Mouse (Mus musculus) forelimb bud, embryonic 11.5 days (tissue): ENCODE results near the gene Prrc2c.
"Not testable (repeated sequence)": the region's sequence is repeated elsewhere in the genome, so short reads cannot be mapped to it uniquely, and the experiment has no call there.

Experiments used
- DNase-seq: peaks from one replicate; pipeline ENCODE4 v3.0.0-alpha.2; 2012; ENCODE audit warnings: low read depth, low spot score

Prrc2c gene

DNA sequence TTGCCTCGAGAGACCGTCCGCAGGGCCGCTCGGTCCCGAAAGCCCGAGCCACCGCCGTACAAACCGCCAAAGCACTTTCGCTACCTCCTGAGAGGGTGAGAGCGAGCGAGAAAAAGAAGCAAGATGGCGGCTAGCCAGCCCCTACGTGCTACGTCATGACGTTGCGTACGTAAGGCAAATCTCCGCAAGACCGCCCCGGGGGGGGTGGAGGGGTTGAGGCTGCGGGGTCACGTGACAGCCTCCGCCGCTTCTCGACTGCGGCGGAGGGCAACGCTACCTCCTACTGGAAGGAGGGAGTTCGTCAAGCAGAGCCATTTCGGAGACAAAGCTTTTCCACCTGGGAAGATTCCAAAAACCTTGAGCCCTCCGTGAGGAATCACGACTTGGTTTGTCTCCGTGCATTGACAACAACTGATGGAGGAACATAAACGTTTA is at the start of gene Prrc2c:
Gene Prrc2c, minus strand, starts transcription at position 156 of the 435 bp plus-strand sequence.
- peak; percentile 99 for DNase-seq

DNA sequence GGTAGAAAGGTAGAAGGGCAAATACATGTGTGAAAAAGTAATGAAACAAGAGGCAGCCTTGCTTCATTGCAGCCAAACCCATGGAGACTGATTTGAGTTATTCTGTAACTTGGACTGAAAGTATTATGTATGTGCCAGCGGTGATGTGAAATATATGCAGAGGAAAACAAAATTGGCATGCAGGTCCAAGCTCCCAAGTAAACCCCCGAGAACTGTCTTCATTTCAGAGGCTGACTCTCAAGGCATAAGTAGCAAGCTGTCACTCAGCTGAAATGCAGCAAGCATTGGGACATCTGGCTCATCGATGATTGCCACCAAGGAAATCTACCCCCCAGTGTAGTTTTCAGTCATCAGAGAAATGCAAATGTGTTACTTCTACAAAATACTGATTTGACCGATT is 44.9 kb upstream of the Prrc2c start:
- DNase-seq, result no peak

DNA sequence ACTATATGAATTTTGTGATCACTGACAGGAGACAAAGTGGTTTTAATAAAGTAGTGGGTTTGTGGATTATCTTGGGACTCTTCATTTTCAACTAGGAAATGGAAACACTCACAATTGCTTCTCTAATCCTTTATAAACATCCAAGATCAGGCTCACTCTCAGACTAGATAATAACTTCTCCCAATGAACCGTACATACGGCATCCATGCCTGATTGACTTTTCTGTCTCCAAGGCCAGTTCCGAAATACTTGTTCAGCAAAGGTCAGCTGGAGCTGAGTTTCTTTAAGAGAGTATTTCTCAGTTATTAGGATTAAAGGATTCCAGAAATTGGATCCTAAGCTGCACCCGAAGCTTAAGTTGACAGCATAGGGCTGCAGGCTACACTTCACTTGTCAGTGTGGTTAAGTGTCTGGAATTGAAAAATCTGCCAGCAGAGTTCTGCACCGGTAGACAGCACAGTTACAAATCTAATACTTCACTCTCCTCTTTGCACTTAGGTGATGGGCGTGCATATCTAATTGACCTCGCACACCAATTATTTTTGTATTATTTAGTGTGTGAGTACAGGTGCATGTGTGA is 43.4 kb upstream of the Prrc2c start:
- no peak for DNase-seq

DNA sequence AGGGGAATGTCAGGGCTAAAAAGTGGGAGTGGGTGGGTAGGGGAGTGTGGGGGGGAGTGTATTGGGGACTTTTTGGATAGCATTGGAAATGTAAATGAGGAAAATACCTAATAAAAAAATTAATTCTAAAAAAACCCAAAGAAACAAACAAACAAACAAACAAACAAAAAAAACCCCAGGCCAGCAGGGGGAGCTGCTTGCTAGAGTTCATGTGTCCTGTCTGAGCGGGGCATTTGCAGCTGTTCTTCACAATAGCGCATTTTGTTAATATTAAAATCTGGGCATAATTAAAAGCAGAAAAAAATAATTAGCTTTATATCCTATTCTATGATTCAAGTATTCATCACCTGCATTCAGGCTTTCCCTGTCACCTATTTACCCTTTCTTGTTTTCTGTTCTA is 40.7 kb upstream of the Prrc2c start:
- DNase-seq, result not testable (repeated sequence)

DNA sequence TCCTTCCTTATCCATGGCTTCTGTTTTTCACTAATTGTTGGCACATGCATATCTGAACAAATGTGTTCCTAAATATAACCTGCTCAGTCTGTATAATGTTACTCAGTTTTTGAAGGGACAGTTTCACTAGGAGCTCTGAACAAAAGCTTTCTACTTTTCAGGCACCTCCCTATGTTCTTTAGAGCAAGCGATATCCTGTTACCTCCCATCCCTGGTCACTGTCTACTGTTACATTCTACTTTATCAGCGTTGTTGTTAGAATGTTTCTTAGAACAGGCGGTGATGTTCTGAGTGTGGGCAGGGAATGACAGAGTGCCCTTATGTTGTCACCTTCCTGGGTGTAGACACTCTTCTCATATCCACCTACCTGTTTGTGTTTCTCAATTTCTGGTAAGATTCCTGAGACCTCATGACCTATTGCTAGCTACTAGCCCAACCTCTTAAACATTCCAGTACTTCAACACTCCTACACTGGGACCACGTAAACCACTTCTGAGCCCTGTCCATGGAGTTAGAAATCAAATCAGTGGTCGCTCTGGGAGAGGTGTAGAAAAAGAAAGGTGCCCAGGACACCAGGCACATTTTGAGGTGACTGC is 37.7 kb upstream of the Prrc2c start:
- DNase-seq, result no peak

DNA sequence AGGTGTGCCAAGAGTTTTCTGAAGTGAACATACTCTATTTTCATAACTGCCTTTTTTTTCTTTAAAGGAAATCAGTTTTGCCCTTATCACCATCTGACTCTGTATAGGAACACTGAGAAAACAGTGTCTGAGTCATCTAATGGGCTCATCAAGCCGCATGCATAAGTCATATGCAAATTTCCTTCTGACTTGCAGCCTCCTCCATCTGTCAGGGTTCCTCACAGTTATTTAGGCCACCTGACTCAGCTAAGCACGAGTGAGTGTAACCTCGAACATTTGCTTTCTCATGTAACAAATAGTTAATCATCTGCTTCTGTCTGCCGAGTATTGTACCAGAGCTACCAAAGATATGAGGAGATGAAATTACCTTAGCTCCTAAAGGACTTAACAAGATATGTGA is 33.3 kb upstream of the Prrc2c start:
- DNase-seq, result no peak

DNA sequence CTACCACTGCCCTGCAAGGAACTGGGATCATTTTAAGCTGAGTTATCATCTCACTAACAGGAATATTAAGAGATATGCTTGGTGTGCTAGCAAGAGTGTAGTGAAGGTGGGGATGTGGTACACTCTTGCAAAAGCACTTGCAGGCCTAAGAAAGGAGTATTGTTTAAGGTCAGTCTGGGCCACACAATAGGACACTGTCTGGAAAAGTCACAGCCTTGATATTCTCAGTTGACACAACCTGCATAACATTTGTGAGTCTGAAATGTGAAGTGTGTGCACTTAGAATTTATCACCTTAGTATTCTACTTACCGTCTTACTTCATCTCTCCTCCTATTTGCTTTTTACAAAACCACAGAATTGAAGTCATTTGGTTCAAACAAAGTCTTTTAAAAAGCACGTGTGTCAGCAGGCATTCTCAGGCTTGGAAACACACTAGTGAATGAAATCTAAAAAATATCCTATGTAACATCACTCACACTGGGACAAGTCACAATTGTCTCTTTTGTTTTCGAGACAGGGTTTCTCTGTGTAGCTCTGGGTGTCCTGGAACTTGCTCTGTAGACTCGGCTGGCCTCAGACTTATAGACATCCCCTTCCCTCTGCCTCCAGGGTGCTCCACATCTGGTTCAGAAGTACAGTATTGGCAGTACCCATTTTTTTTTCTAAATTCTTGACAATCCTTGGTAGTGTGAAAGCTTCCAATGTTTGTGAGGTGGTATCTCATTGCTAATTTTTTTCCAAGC is 31.4 kb upstream of the Prrc2c start:
- DNase-seq, result peak; percentile 13

DNA sequence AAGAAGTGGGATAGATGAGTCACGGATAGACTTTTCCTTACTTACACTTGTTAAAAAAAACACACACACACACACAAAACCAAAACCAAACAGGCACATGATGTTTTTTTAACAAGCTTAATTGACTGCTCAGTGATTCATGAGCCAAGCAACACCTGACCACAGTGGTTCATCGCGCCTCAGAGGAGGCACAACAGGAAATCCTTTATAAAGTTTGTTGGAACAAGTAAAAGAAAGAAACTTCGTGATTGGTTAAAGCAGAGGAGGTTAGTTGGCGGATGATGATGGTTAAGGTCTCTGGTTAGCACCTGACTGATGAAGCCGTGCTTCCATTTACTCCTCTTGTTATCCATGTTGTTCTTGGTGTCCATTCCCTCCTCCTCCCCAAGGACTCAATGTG is 11.7 kb upstream of the Prrc2c start:
- DNase-seq, result no peak

DNA sequence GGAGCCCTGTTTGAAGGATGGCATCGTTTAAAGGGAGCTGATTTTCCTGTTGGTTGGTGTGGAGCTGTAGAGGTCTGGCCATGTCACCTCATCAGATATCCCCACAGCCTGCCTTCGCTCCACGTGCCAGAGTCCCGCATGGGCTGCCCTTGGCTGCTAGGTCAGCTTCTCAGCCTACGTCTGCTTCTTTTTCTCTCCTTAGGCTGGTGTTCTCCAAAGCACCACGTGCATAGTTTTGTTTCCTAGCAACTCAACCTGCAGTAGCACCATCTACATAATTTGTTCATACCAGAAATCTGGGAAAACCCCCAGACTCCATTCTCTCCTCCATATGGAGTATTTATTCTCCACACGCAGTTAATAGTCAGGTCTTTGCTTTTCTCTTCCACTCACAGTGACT is 9.3 kb upstream of the Prrc2c start:
- no peak for DNase-seq

DNA sequence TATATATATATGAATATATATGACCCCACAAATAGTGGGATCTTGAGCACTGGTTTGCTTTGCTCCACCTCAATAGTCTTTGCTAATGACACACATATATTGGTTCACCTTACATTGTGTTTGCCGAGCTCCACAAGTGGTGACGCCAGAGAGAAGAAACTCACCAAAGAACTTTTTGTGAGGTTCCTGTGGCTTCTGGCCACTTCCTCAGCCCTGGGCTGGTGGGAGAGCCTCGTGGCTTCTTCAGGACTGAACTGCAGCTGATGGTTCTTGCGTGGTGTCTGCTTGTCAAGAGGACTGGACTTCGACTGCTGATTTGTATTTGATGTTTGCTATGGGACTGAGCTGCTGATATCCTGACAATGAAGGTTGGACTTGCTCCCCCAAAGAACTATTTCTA is 8.4 kb upstream of the Prrc2c start:
- DNase-seq, result no peak

DNA sequence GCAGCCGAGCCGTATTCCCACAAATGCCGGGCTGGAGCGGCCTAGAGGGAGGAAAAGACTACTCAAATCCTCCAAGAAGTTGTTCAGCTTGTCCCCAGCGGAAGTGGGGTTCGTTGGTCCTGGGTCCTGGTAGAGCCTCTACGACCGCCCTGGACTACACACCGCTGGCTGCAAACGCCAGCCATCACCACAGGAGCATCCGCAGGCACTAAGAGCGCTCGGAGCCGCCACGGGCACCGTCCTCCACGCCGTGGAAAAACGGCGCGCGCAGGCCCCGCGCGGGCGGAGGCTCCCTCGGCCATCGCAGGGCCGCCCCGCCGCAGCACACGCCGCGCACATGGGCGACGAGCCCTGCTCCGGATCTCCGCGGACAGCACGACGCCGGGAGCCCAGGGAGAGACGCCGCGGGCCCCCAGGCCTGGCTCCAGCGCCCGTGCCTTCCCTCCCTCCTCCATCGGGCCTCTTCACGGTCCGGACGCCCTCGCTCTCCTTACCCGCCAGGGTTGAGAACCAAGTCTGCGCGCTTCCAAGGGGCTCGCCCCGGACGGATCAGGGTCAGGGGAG is 443 bp downstream of the Prrc2c start:
- peak; percentile 8 for DNase-seq

DNA sequence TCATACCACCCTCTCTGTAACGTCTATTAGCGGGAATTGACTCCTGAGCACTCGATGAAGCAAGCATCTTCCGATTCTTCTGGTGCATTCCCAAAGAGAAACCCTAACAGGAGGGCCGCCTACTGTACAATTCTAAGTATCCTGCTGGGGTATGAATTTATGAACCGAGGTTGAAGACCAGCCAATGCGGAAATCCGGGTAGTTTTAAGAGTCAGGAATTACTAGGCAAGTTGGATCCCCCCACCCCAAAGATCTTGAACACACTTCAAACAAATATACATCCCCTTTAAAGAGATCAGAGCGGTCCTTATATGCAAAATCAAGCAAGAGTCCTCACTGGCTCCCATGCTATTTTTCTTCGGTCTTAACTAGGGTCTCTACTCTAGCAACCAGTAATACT is 950 bp downstream of the Prrc2c start:
- peak; percentile 1 for DNase-seq

DNA sequence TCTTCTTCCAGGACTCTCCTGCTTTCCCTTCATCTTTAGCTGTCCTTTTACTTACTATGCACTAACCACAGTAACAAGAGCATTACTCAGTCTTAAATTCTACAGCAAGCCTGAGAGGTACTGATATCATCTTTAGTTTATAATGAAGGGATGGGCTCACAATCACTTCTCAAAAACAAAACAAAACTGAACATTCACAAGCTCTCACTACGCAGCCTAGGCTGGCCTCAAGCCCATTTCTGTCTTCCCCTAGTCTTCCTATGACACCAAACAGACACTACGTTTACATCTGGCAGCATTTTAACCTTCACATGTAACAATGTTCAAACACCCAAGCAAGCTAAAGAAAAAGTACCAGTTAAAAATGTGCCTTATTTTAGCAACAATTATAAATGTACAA is 1.9 kb downstream of the Prrc2c start:
- DNase-seq, result no peak

DNA sequence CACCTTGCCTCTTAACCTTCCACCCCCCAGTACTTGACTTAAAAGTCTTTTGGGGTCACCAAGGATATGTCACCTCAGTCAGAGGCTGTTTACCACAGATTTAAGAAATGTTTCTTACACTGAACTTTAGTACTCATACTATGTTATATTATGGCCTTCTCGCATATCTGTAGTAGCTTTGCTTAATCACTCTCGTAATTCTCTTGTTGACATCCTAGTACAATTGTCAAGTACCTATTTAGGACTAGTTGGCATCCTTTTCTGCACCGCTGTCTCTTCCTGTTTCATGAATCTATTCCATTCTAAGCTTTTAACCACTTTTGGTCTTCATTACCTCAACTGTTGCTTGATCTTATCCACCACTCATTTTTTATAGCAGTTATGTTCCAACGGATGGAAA is 5.3 kb downstream of the Prrc2c start:
- DNase-seq, result no peak

DNA sequence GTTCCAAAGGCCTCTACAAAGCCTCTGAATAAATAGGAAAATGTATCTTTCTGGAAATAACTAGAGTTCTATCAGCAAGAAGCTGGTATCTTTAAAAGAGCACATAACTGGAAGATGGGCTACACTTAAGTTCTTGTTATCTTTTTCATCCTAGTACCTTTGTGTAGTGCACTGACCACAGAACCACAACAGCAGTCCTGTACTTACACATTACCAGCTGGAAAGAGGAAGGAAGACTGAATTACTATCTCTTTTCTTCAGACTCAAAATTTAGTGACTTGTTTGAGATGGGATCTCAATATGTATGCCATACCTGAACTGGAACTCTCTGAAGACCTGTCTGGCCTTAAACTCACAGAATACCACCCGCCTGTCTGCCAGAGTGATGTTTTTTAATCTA is 6.1 kb downstream of the Prrc2c start:
- no peak for DNase-seq

DNA sequence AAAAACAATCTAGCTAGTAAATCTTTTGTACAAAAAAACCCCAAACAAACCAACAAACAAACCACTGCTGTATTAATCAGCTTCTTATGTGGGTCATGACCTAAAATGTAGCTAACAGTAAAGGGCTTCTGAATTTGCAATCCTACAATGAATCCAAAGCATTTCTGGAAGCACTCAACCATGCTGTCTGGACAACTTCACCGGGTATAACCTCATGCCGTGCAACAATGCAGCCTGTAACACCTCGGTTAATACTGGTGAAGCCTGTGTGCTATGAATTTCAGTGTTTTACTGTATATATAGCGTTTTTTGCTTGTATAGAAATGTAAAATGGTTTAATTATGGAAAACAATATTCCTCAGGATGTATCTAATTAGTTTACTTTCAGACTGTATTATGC is 8.3 kb downstream of the Prrc2c start:
- no peak for DNase-seq

DNA sequence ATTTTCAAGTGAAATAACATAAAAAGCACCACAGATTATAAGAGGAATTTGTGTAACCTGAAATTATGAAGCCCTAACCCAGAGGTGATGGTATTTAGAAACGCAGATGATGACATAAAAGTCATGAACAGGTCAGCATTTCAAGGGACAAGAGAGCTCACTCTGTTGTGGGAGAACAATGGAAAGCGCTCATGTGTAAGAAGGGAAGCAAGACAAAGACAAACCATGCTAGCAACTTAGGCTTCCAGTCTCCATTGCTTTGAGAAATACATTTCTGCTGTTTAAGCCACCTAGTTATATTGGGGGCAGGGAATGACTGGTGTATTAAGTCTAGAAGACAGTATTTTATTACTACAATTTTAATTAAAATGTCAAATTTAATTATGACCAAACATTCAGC is 10.9 kb downstream of the Prrc2c start:
- DNase-seq, result no peak

DNA sequence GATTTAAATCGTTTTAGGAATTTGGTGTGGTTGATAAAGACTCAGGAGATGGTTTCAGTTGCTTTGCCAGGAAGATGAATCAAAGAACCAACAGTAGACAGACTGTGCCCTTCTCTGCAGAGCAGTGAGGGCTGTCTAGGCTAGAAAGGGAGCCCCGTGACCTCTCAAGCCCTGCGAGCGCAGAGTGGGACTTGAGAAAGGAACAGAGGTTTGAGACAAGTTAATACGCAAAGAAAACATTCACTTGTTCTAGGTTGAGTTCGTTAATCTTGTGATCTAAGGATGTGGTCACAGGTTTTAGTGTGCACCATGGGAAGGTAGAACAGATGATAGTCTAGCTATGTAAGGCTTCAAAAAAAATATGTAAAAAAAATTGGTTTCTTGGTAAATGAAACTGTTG is 12.4 kb downstream of the Prrc2c start:
- DNase-seq, result no peak

DNA sequence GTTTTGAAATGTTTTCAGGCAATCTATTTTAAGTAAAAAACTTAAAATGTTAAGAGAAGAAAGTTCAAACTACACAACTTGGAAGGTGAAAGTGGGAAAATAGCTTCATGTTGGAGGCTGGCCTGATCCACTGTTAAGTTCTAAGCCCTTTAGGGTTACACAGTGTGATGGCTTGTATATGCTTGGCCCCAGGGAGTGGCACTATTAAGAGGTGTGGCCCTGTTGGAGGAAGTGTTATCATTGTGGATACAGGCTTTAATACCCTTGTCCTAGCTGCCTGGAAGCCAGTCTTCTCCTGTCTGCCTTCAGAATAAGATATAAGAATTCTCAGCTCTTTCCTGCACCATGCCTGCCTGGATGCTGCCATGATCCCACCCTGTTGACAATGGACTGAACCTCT is 16.7 kb downstream of the Prrc2c start:
- no peak for DNase-seq

DNA sequence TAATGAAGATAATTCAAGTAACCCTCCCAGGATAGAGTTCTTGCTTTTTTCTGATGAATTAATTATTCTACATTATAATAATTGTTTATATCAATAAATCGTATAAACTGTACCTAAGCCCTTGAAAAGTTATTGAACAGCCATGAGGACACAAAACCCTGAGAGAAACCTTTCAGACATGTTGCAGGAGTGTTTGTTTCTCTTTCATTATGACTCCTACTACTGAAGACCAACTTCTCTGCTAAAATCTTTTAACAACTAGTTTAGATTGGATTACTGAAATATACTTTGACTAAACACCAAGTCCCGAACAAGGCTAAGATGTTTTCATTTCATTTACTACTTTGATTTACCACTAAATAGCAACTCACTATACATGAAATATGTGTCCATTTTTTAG is 19.7 kb downstream of the Prrc2c start:
- no peak for DNase-seq

DNA sequence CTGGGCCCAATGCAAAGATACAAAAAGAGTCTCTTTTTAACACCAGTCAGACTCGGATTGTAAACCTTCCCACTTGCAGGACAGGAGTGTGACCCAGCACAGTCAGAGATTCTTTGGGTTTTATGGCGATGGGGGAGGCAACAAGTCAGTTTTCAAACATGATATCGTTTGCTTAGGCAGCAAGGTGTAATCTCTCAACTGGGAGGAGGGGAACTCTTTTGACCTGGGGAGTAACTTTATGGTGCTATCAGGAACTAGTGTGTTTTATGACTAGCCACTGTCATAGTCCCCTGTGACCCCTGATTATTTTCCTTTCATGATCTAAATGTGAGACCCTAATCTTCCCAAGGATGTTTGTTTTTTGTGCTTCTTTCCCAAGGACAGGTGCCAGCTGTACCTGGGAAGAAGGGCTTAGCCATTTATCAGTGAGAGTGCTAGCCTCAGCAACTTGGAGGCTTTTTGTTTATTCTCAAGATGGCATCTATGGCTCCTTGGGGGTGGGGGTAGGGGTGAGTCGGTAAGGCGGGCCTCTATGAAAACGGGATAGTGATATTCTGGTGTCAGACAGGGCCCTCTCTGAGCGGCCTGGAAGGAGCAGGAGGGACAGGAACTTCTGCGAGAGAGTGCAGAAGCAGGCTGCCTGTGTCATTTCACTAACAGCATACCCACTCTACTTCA is 39.8 kb downstream of the Prrc2c start:
- DNase-seq, result no peak

DNA sequence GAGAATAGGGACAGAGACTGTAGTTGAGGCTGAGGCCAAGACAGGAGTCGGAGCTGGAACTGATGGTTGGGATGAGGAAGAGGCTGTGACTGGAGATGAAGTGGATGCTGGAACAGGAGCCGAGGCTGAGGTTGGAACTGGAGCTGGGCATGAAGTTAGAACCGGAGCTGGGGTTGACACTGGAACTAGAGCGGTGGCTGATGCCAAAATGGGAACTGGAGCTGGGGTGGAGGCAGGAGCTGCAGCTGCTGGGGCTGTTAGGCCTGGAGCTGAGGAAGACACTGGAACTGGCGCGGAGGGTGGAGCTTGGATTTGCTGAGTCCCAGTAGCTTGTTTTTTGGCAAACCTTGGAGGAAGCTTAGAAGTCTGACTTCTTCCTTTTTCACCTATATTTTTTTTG is 42.5 kb downstream of the Prrc2c start:
- no peak for DNase-seq
